Mouse (Mus musculus): ENCODE results near the gene Ush1g.

DNA sequence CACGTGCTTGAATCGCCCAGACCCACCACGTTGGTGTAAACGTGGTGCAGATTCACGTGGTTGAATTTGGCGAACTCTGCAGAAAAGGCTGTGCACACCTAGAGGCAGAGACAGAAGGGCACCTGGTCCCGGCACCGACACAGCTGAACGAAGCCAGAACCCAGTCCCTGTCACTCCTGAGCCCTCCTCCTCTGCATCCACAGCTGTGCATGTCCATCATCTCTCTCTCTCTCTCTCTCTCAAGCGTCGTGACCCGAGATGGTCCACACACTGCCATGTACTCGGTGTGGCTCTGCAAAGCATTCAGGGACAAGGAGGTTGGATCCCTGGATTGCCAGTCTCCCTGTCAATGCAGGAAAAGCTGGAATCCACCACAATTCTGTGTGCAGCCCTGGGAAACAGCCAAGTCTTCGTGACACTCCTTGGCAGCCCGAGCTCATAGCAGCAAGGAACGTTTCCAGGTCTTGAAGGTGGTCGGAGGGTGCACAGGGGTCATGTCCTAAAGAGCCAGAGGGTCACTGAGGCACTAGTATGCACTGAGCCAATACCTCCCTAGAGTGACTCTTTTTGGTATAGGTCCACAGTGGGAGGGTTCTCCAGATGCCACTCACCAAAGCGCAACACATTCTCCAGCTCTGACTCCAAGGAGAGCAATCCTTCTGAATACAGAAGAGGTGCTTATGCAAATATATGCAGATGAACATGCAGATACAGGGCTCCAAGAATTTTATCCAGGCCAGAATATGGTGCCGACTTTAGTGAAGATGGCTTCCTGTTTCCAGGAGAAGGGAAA, 35.4 kb downstream of the Ush1g start:
- TF ChIP-seq POLR2A (IDR thresholded peaks at IDR 0.05; ENCODE audit: insufficient read length, low read depth): no peak
- no peak for TF ChIP-seq MAX (IDR thresholded peaks at IDR 0.05; ENCODE audit: low read depth)
- peak; percentile 84 for TF ChIP-seq TCF3 (IDR thresholded peaks at IDR 0.05; ENCODE audit: insufficient read length, low read depth)
- no peak for TF ChIP-seq POLR2AphosphoS2 (IDR thresholded peaks at IDR 0.05; ENCODE audit: insufficient read length, low read depth)
- peak; percentile 67 to 99 (median 97) for TF ChIP-seq MYOD1 (IDR thresholded peaks at IDR 0.05; ENCODE audit: control insufficient read depth in 1 of 3, insufficient read length in 2 of 3, low read depth in 2 of 3)
- TF ChIP-seq TCF12 (IDR thresholded peaks at IDR 0.05; ENCODE audit: insufficient read depth, poor library complexity, severe bottlenecking): peak; percentile 25
- TF ChIP-seq MYOG (IDR thresholded peaks at IDR 0.05; ENCODE audit: control insufficient read depth in 1 of 3, insufficient read depth in 1 of 3, insufficient read length in 2 of 3, low read depth in 2 of 3): peak in 2 of 3 experiments; percentile 11 to 74
